Mouse (Mus musculus) gonadal fat pad, adult 2 months (tissue): ENCODE results near the gene Exosc8. TPM values are rescaled to one million over a fixed set of nuclear protein-coding genes. Genes with fewer than 3 reads are reported as not detected.
"Not testable (repeated sequence)": the region's sequence is repeated elsewhere in the genome, so short reads cannot be mapped to it uniquely, and the experiment has no call there.

Experiments
- DNase-seq: peaks from one replicate; pipeline ENCODE4 v3.0.0-alpha.2; 2012; ENCODE audit warnings: low read depth
- polyA plus RNA-seq: library from polyadenylated mRNA; depleted of rRNA; stranded (reverse); fragments of >200 nt; gene quantifications from 2 replicates; pipeline ENCODE4 v1.2.3, GENCODE M21; 2012

Gene Exosc8
- polyA plus RNA-seq, 1 experiment, result 25.1 TPM

GRCm38 (mm10) chr3:54736101-54736927 is 1.1 kb upstream of the Exosc8 start:
- DNase-seq, result no peak

- no peak for DNase-seq
Observed at GRCm38 (mm10) chr3:54734411-54735246, 564 bp downstream of the Exosc8 start.

DNA sequence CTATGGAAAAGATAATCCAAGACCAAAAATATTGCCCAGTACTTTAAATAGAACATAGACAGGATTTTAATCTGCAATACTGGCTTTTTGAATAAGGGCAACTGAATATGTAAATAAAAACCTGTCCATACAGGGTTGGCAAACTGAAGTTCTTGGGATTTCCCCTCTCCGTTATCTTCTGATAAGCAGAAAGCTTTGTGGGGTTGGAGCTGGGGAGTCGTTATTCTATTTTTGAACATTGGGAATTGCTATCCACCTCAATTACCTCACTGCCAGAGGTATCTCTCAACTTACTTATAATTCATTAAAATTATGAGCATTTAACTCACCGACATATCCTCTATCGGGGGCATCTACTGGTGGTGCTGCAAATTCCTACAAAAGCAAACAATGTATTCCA is 2.8 kb downstream of the Exosc8 start:
- no peak for DNase-seq

DNA sequence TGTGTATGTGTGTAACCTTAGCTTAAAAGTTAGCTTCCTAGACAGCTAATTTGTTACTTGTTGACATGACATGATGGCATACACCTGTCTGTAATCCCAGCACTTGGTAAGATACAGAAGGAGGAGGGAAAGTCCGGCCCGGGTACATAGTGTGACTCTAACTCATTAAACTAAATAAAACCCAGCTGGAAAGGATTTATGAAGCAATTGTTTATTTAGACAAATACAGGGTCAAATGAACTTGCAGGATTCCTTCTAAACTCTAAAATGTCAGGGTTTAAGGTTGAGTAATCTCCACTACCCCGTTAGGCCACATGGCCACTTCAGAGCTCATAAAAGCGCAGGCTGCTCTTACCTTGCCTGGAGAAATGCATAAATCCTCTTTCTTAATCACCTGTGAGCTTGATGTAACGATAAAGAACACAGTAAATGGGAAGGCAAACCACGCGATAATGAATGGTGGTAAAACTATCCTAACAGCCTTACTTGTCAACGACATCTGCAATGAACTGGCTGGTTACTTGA is 3.5 kb downstream of the Exosc8 start:
- peak; percentile 62 for DNase-seq

DNA sequence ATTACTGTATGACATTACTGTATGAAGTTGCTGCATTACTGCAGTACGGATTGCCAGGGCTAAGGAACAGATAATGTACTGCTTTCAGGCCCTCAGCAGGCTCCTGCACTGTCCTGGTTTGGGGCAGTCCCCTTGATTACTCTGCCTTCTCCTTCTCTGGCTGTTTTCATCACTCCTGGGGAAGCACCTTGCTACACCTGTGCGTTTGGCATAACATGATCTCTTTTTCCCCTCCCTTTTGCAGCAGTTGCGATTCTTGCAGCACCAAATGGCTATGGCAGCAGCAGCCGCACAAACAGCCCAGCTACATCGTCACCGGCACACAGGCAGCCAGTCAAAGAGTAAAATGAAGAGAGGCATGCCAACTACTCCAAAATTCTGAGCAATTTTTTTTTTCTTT is 7.1 kb downstream of the Exosc8 start:
- DNase-seq, result no peak

GRCm38 (mm10) chr3:54727588-54727987 is 7.6 kb downstream of the Exosc8 start:
- DNase-seq, result no peak

GRCm38 (mm10) chr3:54725344-54725743 is 9.8 kb downstream of the Exosc8 start:
- DNase-seq, result peak; percentile 64

DNA sequence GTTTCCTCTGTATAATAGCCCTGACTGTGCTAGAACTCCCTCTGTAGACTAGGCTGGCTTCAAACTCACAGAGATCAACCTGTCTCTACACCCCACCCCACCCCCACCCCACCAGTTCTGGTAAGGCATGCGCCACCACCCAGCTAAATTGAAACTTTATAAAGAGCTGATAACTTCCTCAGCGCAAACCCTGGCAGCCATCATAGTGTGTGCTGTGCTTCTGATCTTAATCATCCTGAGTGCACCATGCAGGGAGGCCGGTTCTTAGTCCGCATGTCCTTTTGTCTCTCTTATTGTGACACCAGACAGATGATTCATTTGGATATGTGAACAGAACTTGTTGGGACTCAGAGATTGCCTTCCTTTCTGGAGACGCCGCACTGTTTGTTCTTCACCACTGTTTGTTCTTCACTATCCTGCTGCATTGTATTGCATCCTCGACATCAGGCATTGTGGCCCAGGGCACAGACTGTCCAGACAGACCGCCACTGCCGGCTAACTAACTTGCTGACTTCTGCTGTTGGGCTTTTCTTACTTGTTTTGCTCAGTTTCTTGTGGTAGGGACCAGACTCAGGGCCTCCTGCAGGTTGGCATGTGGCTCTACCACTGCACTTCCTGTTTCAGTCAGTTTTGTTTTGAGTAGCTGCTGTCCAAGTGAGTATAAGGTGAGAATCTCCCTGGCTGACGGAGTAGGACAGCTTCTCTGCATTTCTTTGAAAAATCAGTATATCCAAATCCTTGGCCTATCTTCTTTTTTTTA is 11.3 kb downstream of the Exosc8 start:
- no peak for DNase-seq

DNA sequence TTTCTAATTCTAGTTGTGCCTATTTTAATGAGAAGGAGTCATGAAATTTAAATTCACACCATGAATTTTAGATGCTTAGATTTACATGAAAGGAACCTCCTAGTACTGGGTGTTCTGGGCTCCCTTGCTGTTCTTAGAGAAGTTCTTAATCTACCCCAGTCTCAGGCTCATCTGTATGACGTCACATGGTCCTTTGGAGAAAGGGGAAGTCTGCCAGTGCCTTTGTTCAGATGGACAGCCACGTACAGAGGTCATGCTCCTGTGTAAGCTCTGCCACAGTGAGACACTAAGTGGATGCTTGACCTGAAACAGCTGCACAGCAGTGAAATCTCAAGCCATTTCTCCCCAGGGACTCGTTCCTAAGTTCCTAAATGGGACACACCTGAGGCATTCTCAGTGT is 16.2 kb downstream of the Exosc8 start:
- DNase-seq, result no peak

DNA sequence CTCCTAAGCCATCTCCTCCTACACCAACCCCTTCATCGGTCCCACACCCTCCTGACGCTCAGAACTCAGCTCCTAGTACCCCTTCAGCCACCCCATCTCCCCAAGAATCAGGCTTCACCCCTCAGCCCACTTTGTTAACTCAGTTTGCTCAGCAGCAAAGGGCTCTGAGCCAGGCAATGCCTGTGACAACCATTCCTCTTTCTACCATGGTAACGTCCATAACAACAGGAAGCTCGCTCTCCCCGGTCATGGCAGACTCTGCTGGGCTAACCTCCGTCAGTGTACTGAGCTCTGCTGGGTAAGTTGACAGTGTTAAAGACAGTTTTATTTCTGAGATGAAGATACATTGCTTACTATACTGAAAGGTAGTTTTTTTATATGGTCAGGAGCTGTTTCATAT is 17.8 kb downstream of the Exosc8 start:
- no peak for DNase-seq

GRCm38 (mm10) chr3:54715461-54715860 is 19.7 kb downstream of the Exosc8 start:
- DNase-seq, result no peak

DNA sequence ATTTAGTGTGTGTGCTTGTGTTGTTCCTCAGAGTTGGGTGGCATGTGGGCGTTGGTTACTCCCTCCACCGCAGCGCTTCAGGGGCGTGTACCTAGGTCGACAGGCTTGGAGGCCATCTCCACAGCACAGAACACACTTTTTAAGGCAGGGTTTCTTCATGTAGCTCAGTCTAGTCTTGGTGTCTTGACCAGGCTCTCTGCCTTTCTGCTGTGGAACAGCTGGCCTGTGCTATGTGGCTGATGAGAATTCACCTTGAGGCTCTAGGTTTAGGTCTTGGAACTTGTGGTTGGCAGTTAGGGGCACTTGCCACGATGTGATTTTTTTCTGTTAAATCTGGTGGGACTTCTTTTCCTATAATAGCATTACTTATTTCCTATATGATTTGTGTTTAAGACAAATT is 20.9 kb downstream of the Exosc8 start, which contains the start of gene Gm21958:
Gm21958 (minus strand) TSS at position 101 of the 400 bp plus-strand sequence.
- no peak for DNase-seq

- DNase-seq, result no peak
Observed at GRCm38 (mm10) chr3:54708972-54709371, 26.2 kb downstream of the Exosc8 start.

- DNase-seq, result not testable (repeated sequence)
Observed at GRCm38 (mm10) chr3:54704106-54704505, 31.1 kb downstream of the Exosc8 start.

DNA sequence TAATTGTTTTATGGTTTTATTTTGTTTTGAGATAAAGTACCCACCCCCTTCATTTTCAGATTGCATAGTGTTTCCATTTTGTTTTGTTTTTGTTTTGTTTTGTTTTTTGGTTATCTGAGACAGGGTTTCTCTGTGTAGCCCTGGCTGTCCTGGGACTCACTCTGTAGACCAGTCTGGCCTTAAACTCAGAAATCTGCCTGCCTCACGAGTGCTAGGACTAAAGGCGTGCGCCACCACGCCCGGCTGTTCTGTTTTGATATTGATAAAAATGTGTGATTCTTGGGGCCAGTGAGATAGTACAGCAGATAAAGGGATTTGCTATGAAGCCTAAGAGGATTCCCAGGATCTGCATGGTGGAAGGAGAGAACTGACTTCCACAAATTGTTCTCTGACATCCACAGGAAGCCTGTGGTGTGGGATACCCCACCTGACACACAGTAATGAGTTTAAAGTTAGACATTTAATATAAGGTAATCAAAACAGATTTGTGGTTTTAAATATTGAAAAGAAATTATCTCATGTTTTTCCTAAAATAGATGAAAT is 35.4 kb downstream of the Exosc8 start:
- DNase-seq, result no peak

DNA sequence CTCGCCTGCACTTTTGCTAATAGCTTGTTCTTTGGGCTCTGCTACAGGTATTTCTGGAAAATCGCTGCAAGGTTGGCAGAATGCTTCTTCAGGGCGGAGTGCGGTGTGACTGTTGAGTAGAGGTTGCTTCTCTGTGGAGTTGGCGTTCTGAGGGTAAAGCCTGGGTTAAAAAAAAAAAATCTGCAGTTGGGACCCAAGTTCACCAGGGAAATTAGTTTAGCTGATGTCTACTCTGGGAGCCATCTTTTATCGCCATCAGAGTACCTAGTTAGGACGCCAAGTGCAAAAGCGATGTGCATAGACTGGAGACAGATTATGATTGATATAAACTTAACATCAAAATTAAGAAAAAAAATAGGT is 42.2 kb downstream of the Exosc8 start:
- DNase-seq, result no peak

DNA sequence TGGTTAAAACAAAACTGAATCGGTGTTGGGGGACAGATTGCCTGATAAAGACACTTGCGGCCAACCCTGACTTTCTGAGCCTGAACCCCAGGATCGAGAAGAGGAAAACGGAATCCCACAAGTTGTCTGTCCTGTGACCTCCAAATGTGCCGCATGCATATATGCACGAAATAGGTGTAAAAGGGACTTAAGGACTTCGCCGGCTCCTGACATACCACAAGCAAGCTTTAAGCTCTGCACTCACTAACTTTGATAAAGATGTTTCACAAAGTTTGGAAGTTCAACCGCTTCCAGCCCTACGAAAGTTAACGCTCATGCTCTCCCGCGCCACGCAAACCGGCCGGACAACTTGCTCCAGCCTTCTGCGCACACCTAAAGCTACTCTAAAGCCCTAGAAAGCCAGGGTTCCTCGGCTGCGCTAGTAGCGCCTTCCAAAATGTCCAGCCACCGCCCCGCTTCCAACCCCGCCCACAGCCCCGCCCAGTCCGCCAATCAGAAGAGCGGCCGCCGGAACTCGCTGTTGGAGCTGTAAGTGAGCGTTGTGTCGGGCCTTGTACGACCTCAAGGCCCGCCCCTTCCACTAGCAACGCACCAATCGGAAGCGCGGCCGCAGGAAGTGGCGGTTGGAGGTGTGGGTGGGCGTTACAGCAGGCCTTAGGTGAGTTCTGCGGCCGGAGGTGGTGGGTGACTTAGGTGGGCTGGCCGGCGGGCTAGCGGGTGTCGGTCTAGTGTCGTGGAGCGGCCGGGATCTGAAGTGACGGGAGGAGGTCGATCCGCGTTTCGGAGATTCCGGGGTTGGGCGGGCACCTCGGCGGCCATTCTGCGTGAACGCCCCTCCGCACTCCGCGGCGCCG is 42.8 kb downstream of the Exosc8 start, which contains the start of gene Supt20:
Supt20 (plus strand) TSS at position 606 of the 854 bp plus-strand sequence.
- peak; percentile 60 for DNase-seq

- no peak for DNase-seq
Observed at GRCm38 (mm10) chr3:54689091-54689490, 46.1 kb downstream of the Exosc8 start.

GRCm38 (mm10) chr3:54687245-54687644 is 47.9 kb downstream of the Exosc8 start:
- no peak for DNase-seq

GRCm38 (mm10) chr3:54685202-54685601 is 50.0 kb downstream of the Exosc8 start:
- DNase-seq, result no peak
